In the genomic region with DNA sequence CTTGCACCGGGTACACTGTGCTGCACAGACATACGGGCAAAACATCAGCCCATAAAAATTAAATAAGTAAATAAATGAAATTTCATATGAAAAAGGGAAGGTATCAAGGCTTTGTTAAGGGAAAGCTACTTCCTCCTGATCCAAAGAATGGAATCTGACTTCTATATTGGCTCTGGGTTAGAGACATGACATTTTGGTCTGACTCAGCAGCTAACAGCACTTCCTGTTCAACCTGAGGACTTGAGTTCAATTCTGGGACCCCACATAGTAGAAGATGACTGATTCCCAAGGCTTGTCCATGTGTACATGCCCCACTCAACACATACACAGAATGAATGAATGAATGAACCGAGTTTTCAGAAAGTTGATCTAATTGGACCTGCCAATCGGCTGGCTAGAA, we compare ENCODE assay signal across 25 mouse cellular contexts. TPM values are rescaled to one million over a fixed set of nuclear protein-coding genes. Genes with fewer than 3 reads are reported as not detected.
A peak's percentile ranks its signal among the peaks of the same experiment; 100 is the strongest.
DNase-seq lines count a peak whose midpoint lies in the region; ATAC-seq and TF ChIP-seq lines count a peak whose summit lies in the region.
"Had no signal": no experiment of that assay in that cellular context is flagged by ENCODE, and none has a peak within 500 bp of the region (broad histone marks: within the 10 kb centered on the region; RNA-seq: fewer than 3 reads in every experiment).

No protein-coding gene starts in this region.

- no peak overlapping the region; the same call in 1 of the 2 replicates for H3K9ac ChIP-seq in heart, embryonic 14.5 days (ENCODE audit: low read length)
- no peak overlapping the region for H3K9ac ChIP-seq in lung, embryonic 14.5 days
- no peak overlapping the region for H3K9ac ChIP-seq in intestine, embryonic 15.5 days
- no peak overlapping the region for H3K9ac ChIP-seq in stomach, embryonic 16.5 days (ENCODE audit: low read length)
- H3K9ac ChIP-seq: forebrain, embryonic 15.5 days; lung, embryonic 15.5 days; neural tube, embryonic 13.5 days had no signal

- ATAC-seq in heart, embryonic 14.5 days (ENCODE audit: insufficient number of reproducible peaks, insufficient read depth, low FRiP score, low read depth) = no peak
- ATAC-seq in lung, embryonic 14.5 days (ENCODE audit: insufficient read depth) = no peak
- ATAC-seq in intestine, embryonic 15.5 days = no peak
- ATAC-seq in stomach, embryonic 16.5 days (ENCODE audit: insufficient read depth, low FRiP score) = no peak
- ATAC-seq: forebrain, embryonic 15.5 days; hindbrain, embryonic 16.5 days; midbrain, embryonic 16.5 days had no signal

- no peak for TF ChIP-seq CTCF in lung, embryonic 14.5 days (IDR thresholded peaks at IDR 0.05; ENCODE audit: low read depth)

- H3K9me3 ChIP-seq in heart, embryonic 14.5 days (ENCODE audit: control insufficient read depth, low read length) = no peaks in the 10 kb centered on the region
- H3K9me3 ChIP-seq in heart, embryonic 10.5 days = no peaks in the 10 kb centered on the region
- H3K9me3 ChIP-seq in lung, embryonic 14.5 days (ENCODE audit: low read depth, low read length) = no peaks in the 10 kb centered on the region
- no peaks in the 10 kb centered on the region for H3K9me3 ChIP-seq in intestine, embryonic 15.5 days
- no peaks in the 10 kb centered on the region for H3K9me3 ChIP-seq in stomach, embryonic 16.5 days (replicated peaks; ENCODE audit: control insufficient read depth, low read length)
- H3K9me3 ChIP-seq: embryonic facial prominence, embryonic 10.5 days; forebrain, embryonic 15.5 days; hindbrain, embryonic 10.5 days; limb, embryonic 10.5 days; lung, embryonic 15.5 days; midbrain, embryonic 10.5 days; neural tube, embryonic 13.5 days had no signal

- WGBS in heart, embryonic 14.5 days = 83% methylated on average over 4 of the region's 4 CpGs
- WGBS in heart, embryonic 10.5 days = 88% methylated on average over 4 of the region's 4 CpGs
- WGBS in lung, embryonic 14.5 days = 86% methylated on average over 4 of the region's 4 CpGs
- 89% methylated on average over 4 of the region's 4 CpGs for WGBS in intestine, embryonic 15.5 days
- 79% methylated on average over 4 of the region's 4 CpGs for WGBS in stomach, embryonic 16.5 days

- 0 out of 2 replicates have a peak, but pooled peaks cover 2% of the 10 kb centered on the region for H3K36me3 ChIP-seq in heart, embryonic 14.5 days (ENCODE audit: control insufficient read depth, insufficient read depth, low read length)
- no peaks in the 10 kb centered on the region; the same call in 1 of the 2 replicates for H3K36me3 ChIP-seq in heart, embryonic 10.5 days
- no peaks in the 10 kb centered on the region for H3K36me3 ChIP-seq in lung, embryonic 14.5 days (ENCODE audit: insufficient read depth)
- H3K36me3 ChIP-seq in intestine, embryonic 15.5 days = no peaks in the 10 kb centered on the region
- H3K36me3 ChIP-seq in stomach, embryonic 16.5 days (ENCODE audit: control insufficient read depth, insufficient read depth, low read length) = no peaks in the 10 kb centered on the region
- H3K36me3 ChIP-seq: forebrain, embryonic 15.5 days; lung, embryonic 15.5 days; midbrain, embryonic 10.5 days; neural tube, embryonic 13.5 days had no signal

- H3K4me3 ChIP-seq in heart, embryonic 14.5 days (ENCODE audit: control insufficient read depth in 1 of 2, insufficient read depth in 1 of 2, low read depth in 1 of 2, low read length in 2 of 2) = no peak overlapping the region
- no peak overlapping the region for H3K4me3 ChIP-seq in heart, embryonic 10.5 days
- H3K4me3 ChIP-seq in lung, embryonic 14.5 days (ENCODE audit: low read depth, low read length) = no peak overlapping the region
- H3K4me3 ChIP-seq in intestine, embryonic 15.5 days (replicated peaks) = no peak overlapping the region
- H3K4me3 ChIP-seq in stomach, embryonic 16.5 days (replicated peaks; ENCODE audit: low read length) = no peak overlapping the region
- H3K4me3 ChIP-seq: embryonic facial prominence, embryonic 10.5 days; forebrain, embryonic 15.5 days; heart, adult 2 months; hindbrain, embryonic 10.5 days; limb, embryonic 10.5 days; lung, embryonic 15.5 days; midbrain, embryonic 10.5 days; myocyte; neural tube, embryonic 13.5 days had no signal

- DNase-seq in heart, embryonic 10.5 days (ENCODE audit: low spot score) = no peak
- no peak for DNase-seq in lung, embryonic 14.5 days
- no peak for DNase-seq in lung, adult 18-20 months
- no peak for DNase-seq in right cerebral cortex, postnatal 36 days (ENCODE audit: low spot score in 2 of 2)
- DNase-seq: adrenal gland, postnatal 10 days; cerebellum, postnatal 10 days; gastrocnemius, postnatal 14 days; heart, adult 2 months; retina, postnatal 1 day; right cerebral cortex, postnatal 25 days; thymus, adult 2 months; thymus, postnatal 4 days had no signal

- H3K27me3 ChIP-seq in heart, embryonic 14.5 days (ENCODE audit: control insufficient read depth, insufficient read depth, low read length) = no peaks in the 10 kb centered on the region
- peaks cover 13% of the 10 kb centered on the region; the same call in 1 of the 2 replicates for H3K27me3 ChIP-seq in heart, embryonic 10.5 days (ENCODE audit: insufficient read depth, poor library complexity, severe bottlenecking)
- no peaks in the 10 kb centered on the region for H3K27me3 ChIP-seq in lung, embryonic 14.5 days (ENCODE audit: insufficient read depth, low read length)
- no peaks in the 10 kb centered on the region for H3K27me3 ChIP-seq in intestine, embryonic 15.5 days (replicated peaks)
- no peaks in the 10 kb centered on the region for H3K27me3 ChIP-seq in stomach, embryonic 16.5 days (ENCODE audit: control insufficient read depth, insufficient read depth, low read length)
- H3K27me3 ChIP-seq: forebrain, embryonic 15.5 days; neural tube, embryonic 13.5 days had no signal

- H3K4me1 ChIP-seq in heart, embryonic 14.5 days (ENCODE audit: control insufficient read depth in 2 of 2, insufficient read depth in 2 of 2, low read length in 2 of 2) = peaks cover 37 to 40% of the 10 kb centered on the region in 2 experiments
- H3K4me1 ChIP-seq in heart, embryonic 10.5 days = peaks cover 43% of the 10 kb centered on the region
- peaks cover 18% of the 10 kb centered on the region for H3K4me1 ChIP-seq in lung, embryonic 14.5 days (ENCODE audit: insufficient read depth)
- peaks cover 20% of the 10 kb centered on the region for H3K4me1 ChIP-seq in intestine, embryonic 15.5 days (replicated peaks)
- peaks cover 21% of the 10 kb centered on the region for H3K4me1 ChIP-seq in stomach, embryonic 16.5 days (ENCODE audit: control insufficient read depth, insufficient read depth, low read length)

- peak overlapping the region; percentile 61 to 76 for H3K27ac ChIP-seq in heart, embryonic 14.5 days (replicated peaks in 1 of 2; ENCODE audit: control insufficient read depth in 1 of 2, insufficient read depth in 1 of 2, low read depth in 2 of 2, low read length in 2 of 2)
- H3K27ac ChIP-seq in heart, embryonic 10.5 days = no peak overlapping the region
- peak overlapping the region; percentile 9; the same call in 1 of the 2 replicates for H3K27ac ChIP-seq in lung, embryonic 14.5 days (ENCODE audit: low read depth)
- H3K27ac ChIP-seq in intestine, embryonic 15.5 days = peak overlapping the region; percentile 37; the same call in 1 of the 2 replicates
- peak overlapping the region; percentile 66 for H3K27ac ChIP-seq in stomach, embryonic 16.5 days (ENCODE audit: low read length)
- H3K27ac ChIP-seq: embryonic facial prominence, embryonic 10.5 days; forebrain, embryonic 15.5 days; heart, adult 2 months; hindbrain, embryonic 10.5 days; limb, embryonic 10.5 days; midbrain, embryonic 10.5 days; neural tube, embryonic 13.5 days had no signal

- no peak overlapping the region for H3K4me2 ChIP-seq in heart, embryonic 14.5 days (ENCODE audit: low read length)
- no peak overlapping the region for H3K4me2 ChIP-seq in lung, embryonic 14.5 days
- no peak overlapping the region for H3K4me2 ChIP-seq in intestine, embryonic 15.5 days (replicated peaks)
- H3K4me2 ChIP-seq in stomach, embryonic 16.5 days (ENCODE audit: low read depth, low read length) = no peak overlapping the region
- H3K4me2 ChIP-seq: forebrain, embryonic 15.5 days; lung, embryonic 15.5 days; neural tube, embryonic 13.5 days had no signal

RNA-seq across cellular contexts. Expression of gene Ipo13, which starts 3.0 kb away (rescaled TPM):
- 35.5 and 36.4 TPM in 2 replicates for polyA plus RNA-seq in heart, embryonic 14.5 days (2014; fragmentation: Nextera tagmentation; extraction: Ambion mirVana)
- 45.9 and 57.1 TPM in 2 replicates for polyA plus RNA-seq in heart, embryonic 10.5 days (2016; fragmentation: Nextera tagmentation; extraction: Ambion mirVana)
- polyA plus RNA-seq in lung, embryonic 14.5 days (2014; fragmentation: Nextera tagmentation; extraction: Ambion mirVana) = 39.2 and 44.2 TPM in 2 replicates
- 34.9 and 39.3 TPM in 2 replicates for polyA plus RNA-seq in intestine, embryonic 15.5 days (2015; fragmentation: Nextera tagmentation; extraction: Ambion mirVana)
- 42.4 and 43.8 TPM in 2 replicates for polyA plus RNA-seq in stomach, embryonic 16.5 days (2015; fragmentation: Nextera tagmentation; extraction: Ambion mirVana)

RNA-seq across cellular contexts. Expression of gene Artn, which starts 11.7 kb away (rescaled TPM):
- 0.81 and 0.85 TPM in 2 replicates for polyA plus RNA-seq in heart, embryonic 14.5 days (2014; fragmentation: Nextera tagmentation; extraction: Ambion mirVana)
- polyA plus RNA-seq in heart, embryonic 10.5 days (2016; fragmentation: Nextera tagmentation; extraction: Ambion mirVana) = 0.85 and 1.3 TPM in 2 replicates
- polyA plus RNA-seq in lung, embryonic 14.5 days (2014; fragmentation: Nextera tagmentation; extraction: Ambion mirVana) = 2.5 and 3.3 TPM in 2 replicates
- 6.3 TPM in 2 replicates for polyA plus RNA-seq in intestine, embryonic 15.5 days (2015; fragmentation: Nextera tagmentation; extraction: Ambion mirVana)
- 5.3 and 7.8 TPM in 2 replicates for polyA plus RNA-seq in stomach, embryonic 16.5 days (2015; fragmentation: Nextera tagmentation; extraction: Ambion mirVana)

RNA-seq across cellular contexts. Expression of gene Dph2, which starts 26.0 kb away (rescaled TPM):
- 10.4 and 10.6 TPM in 2 replicates for polyA plus RNA-seq in heart, embryonic 14.5 days (2014; fragmentation: Nextera tagmentation; extraction: Ambion mirVana)
- polyA plus RNA-seq in heart, embryonic 10.5 days (2016; fragmentation: Nextera tagmentation; extraction: Ambion mirVana) = 17.5 and 19.6 TPM in 2 replicates
- 21.4 and 21.7 TPM in 2 replicates for polyA plus RNA-seq in lung, embryonic 14.5 days (2014; fragmentation: Nextera tagmentation; extraction: Ambion mirVana)
- polyA plus RNA-seq in intestine, embryonic 15.5 days (2015; fragmentation: Nextera tagmentation; extraction: Ambion mirVana) = 17.1 and 18.3 TPM in 2 replicates
- polyA plus RNA-seq in stomach, embryonic 16.5 days (2015; fragmentation: Nextera tagmentation; extraction: Ambion mirVana) = 16.5 and 19.4 TPM in 2 replicates

RNA-seq across cellular contexts. Expression of gene Atp6v0b, which starts 30.7 kb away (rescaled TPM):
- 222 and 250 TPM in 2 replicates for polyA plus RNA-seq in heart, embryonic 14.5 days (2014; fragmentation: Nextera tagmentation; extraction: Ambion mirVana)
- 208 and 209 TPM in 2 replicates for polyA plus RNA-seq in heart, embryonic 10.5 days (2016; fragmentation: Nextera tagmentation; extraction: Ambion mirVana)
- 139 and 150 TPM in 2 replicates for polyA plus RNA-seq in lung, embryonic 14.5 days (2014; fragmentation: Nextera tagmentation; extraction: Ambion mirVana)
- 239 and 288 TPM in 2 replicates for polyA plus RNA-seq in intestine, embryonic 15.5 days (2015; fragmentation: Nextera tagmentation; extraction: Ambion mirVana)
- 224 and 241 TPM in 2 replicates for polyA plus RNA-seq in stomach, embryonic 16.5 days (2015; fragmentation: Nextera tagmentation; extraction: Ambion mirVana)

RNA-seq across cellular contexts. Expression of gene B4galt2, which starts 34.6 kb away (rescaled TPM):
- polyA plus RNA-seq in heart, embryonic 14.5 days (2014; fragmentation: Nextera tagmentation; extraction: Ambion mirVana) = 13.8 and 18.2 TPM in 2 replicates
- 14.2 and 17.7 TPM in 2 replicates for polyA plus RNA-seq in heart, embryonic 10.5 days (2016; fragmentation: Nextera tagmentation; extraction: Ambion mirVana)
- 27.6 and 31.8 TPM in 2 replicates for polyA plus RNA-seq in lung, embryonic 14.5 days (2014; fragmentation: Nextera tagmentation; extraction: Ambion mirVana)
- 14.0 and 15.6 TPM in 2 replicates for polyA plus RNA-seq in intestine, embryonic 15.5 days (2015; fragmentation: Nextera tagmentation; extraction: Ambion mirVana)
- 11.4 and 14.6 TPM in 2 replicates for polyA plus RNA-seq in stomach, embryonic 16.5 days (2015; fragmentation: Nextera tagmentation; extraction: Ambion mirVana)
